Mouse (Mus musculus) liver, adult (tissue): ENCODE measurements around the gene Gtpbp2.

Source experiments
- GATA4 ChIP-seq: IDR thresholded peaks from 2 replicates; pipeline ENCODE4 v1.6.1; 2014; ENCODE audit warnings: mild to moderate bottlenecking, low read length; ENCODE audit not compliant: insufficient replicate concordance

The Gtpbp2 gene

GRCm38 (mm10) chr17:46138563-46139236, 22.1 kb upstream of the Gtpbp2 start:
- no peak for TF ChIP-seq GATA4

DNA sequence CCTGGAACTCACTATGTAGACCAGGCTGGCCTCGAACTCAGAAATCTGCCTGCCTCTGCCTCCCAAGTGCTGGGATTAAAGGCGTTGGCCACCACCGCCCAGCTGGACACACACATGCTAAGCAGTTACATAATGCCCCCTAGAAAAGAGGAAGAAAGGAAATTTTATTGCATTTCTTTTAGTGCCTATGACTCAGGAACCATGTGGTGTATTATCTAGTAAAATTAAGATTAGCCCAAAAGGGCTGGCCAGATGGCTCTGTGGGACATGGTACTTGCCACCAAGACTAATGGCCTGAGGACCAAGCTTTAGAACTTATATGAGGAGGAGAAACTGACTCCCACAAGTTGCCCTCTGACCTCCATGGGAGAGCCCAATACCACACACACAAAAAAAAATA, 21.0 kb upstream of the Gtpbp2 start:
- no peak for TF ChIP-seq GATA4

- TF ChIP-seq GATA4, result peak; percentile 20; the same call in 1 of the 2 replicates
These were observed 17.0 kb upstream of the Gtpbp2 start, which contains the start of gene Rsph9 for GRCm38 (mm10) chr17:46143578-46144423. TSS of gene Rsph9 (minus strand) at chr17:46144216.

- no peak for TF ChIP-seq GATA4
These were observed 7.7 kb upstream of the Gtpbp2 start, which contains the start of gene Mad2l1bp for GRCm38 (mm10) chr17:46152847-46153782. TSS of gene Mad2l1bp (minus strand) at chr17:46153553.

GRCm38 (mm10) chr17:46154336-46154735, 6.5 kb upstream of the Gtpbp2 start:
- TF ChIP-seq GATA4, result no peak

- no peak for TF ChIP-seq GATA4
These were observed 4.2 kb upstream of the Gtpbp2 start for GRCm38 (mm10) chr17:46156680-46157079.

DNA sequence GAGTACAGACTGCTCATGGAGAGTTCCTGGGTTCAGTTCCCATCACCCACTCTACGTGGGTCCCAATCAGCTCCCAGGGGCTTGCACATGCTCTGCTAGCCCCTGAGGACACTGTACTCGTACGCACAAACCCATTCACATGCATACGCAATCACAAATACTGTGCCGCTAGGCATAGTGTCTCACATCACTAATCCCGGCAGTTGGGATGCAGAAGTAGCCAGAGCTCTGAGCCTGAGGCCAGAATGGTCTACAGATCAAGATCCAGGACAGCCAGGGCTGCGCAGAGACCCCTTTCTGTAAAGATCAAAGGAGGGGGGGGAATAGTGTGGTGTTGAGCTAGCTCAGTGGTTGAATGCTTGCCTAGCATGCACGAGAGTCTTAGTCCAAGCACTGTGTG, 3.7 kb upstream of the Gtpbp2 start:
- no peak for TF ChIP-seq GATA4

DNA sequence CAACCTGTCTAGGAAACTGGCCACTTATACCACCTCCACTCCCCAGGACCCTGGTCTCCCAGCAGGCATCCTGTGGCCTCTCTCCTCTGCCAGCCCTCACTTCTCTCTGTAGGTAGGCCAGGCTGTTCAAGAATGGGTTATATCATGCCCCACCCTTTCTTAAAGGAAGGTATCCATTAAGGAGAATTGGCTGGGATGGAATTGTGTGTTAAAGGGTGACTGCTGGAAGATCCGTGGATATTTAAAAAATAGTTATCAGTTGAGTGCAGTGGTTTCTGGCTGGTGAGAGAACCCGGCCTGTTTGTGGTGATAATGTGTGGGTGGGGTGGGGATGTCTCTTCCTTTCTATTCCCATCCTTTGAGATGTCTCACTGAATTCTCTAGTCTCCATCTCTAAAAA, 1.6 kb upstream of the Gtpbp2 start:
- no peak for TF ChIP-seq GATA4

GRCm38 (mm10) chr17:46160090-46160662, 656 bp upstream of the Gtpbp2 start:
- peak; percentile 26; the same call in 1 of the 2 replicates for TF ChIP-seq GATA4

GRCm38 (mm10) chr17:46161179-46161578, 347 bp downstream of the Gtpbp2 start:
- TF ChIP-seq GATA4, result no peak

DNA sequence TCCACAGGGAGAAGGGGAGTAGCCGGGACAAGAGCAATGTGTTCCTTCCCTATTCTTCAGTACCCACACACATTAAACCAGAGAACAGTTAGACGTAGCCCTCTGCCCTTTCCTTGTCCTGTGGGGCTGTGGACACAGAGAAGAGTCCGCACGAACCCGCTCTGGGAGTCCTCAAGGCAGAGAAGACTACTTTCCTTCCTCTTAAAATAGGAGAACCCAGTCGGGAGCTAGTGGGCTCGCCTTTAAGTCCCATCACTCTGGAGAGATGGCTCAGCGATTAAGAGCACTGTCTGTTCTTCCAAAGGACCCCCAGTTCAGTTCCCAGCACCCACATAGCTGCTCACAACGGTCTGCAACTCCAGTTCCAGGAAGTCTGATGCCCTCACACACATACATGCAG, 878 bp downstream of the Gtpbp2 start:
- no peak for TF ChIP-seq GATA4

- no peak for TF ChIP-seq GATA4
These were observed 1.7 kb downstream of the Gtpbp2 start for GRCm38 (mm10) chr17:46162551-46162950.

GRCm38 (mm10) chr17:46162951-46163421, 2.2 kb downstream of the Gtpbp2 start:
- TF ChIP-seq GATA4, result peak; percentile 20; the same call in 1 of the 2 replicates

DNA sequence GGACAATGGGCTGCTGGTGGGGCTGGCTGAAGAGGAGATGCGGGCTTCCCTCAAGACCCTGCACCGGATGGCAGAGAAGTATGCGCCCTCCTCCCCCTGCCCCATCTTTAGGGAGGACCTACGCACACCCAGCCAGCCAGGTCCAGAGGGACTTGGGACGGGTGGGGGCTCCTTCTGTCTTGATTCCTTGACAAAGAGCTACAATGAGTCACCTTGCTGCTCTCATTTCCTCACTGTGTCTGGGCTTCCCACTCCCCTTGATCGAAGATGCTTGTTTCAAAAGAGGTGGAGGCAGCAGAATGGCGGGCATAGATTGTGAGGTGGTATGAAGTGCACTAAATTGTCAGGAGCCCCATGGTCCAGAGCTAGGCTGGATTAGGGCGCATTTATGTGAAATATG, 3.5 kb downstream of the Gtpbp2 start:
- no peak for TF ChIP-seq GATA4

- TF ChIP-seq GATA4, result no peak
These were observed 4.0 kb downstream of the Gtpbp2 start for GRCm38 (mm10) chr17:46164791-46165190.
